Mouse (Mus musculus) cerebellum, adult 2 months (tissue): ENCODE data around the gene Lrmda. TPM values are rescaled to one million over a fixed set of nuclear protein-coding genes. Genes with fewer than 3 reads are reported as not detected.

Source experiments
- DNase-seq, 2 experiments: peaks; one replicate each; pipeline ENCODE4 v3.0.0; 2021
- H3K27ac ChIP-seq: fragments of 200-500 bp; 2 replicates; pipeline ENCODE4 v1.5.1; 2012; ENCODE audit warnings: low read length, control low read depth, inconsistent platforms; ENCODE audit not compliant: insufficient read depth
- H3K27me3 ChIP-seq: fragments of 200-500 bp; 2 replicates; pipeline ENCODE4 v1.6.1; 2012; ENCODE audit warnings: inconsistent platforms, mild to moderate bottlenecking, low read length, moderate library complexity; ENCODE audit not compliant: control insufficient read depth, insufficient read depth
- H3K4me1 ChIP-seq: fragments of 200-500 bp; 2 replicates; pipeline ENCODE4 v1.6.1; 2011; ENCODE audit warnings: low read length; ENCODE audit not compliant: control insufficient read depth, insufficient read depth
- H3K4me3 ChIP-seq: fragments of 200-500 bp; replicated peaks from 2 replicates; pipeline ENCODE3; 2011; ENCODE audit warnings: mild to moderate bottlenecking, low read depth, low read length, control low read depth; ENCODE audit not compliant: insufficient read depth
- CTCF ChIP-seq: fragments of 200-500 bp; IDR thresholded peaks from 2 replicates; pipeline ENCODE4 v1.5.1; 2011; ENCODE audit warnings: low read depth, mild to moderate bottlenecking, control low read depth, low read length, moderate library complexity, borderline replicate concordance; ENCODE audit not compliant: insufficient read depth
- POLR2A ChIP-seq: fragments of 200-500 bp; IDR thresholded peaks from 2 replicates; pipeline ENCODE4 v1.6.1; 2011; ENCODE audit warnings: low read length, control low read depth, borderline replicate concordance; ENCODE audit not compliant: insufficient read depth
- WGBS: fragments of 180-500 bp; shearing (Covaris S2); methylation state at CpG from one replicate; pipeline ENCODE4 v1.1.7; 2018; 5-methylcytosine and 5-hydroxymethylcytosine counted together
- polyA plus RNA-seq: library from polyadenylated mRNA; depleted of rRNA; stranded (reverse); fragments of >200 nt; gene quantifications from 2 replicates; pipeline ENCODE4 v1.2.3, GENCODE M21; 2012

The Lrmda gene
- polyA plus RNA-seq, 1 experiment, result 0.65 TPM

- no peak for DNase-seq
- Histone ChIP-seq H3K4me3 (no peak overlapping the region), H3K27me3 (no peaks in the 10 kb centered on the region), H3K4me1 (no peaks in the 10 kb centered on the region), H3K27ac (no peak overlapping the region)
- TF ChIP-seq POLR2A (no peak), CTCF (no peak)
- 79% methylated on average over 9 of the region's 9 CpGs for WGBS
These were observed 688.6 kb downstream of the Lrmda start for GRCm38 (mm10) chr14:22707958-22708701.

GRCm38 (mm10) chr14:22710071-22710661, 690.7 kb downstream of the Lrmda start:
- Histone ChIP-seq H3K27ac (no peak overlapping the region), H3K27me3 (no peaks in the 10 kb centered on the region), H3K4me1 (no peaks in the 10 kb centered on the region), H3K4me3 (no peak overlapping the region)
- TF ChIP-seq CTCF (no peak), POLR2A (no peak)
- DNase-seq, result no peak
- 63% methylated on average over 6 of the region's 6 CpGs for WGBS

- Histone ChIP-seq H3K4me3 (no peak overlapping the region), H3K27ac (no peak overlapping the region), H3K4me1 (no peaks in the 10 kb centered on the region), H3K27me3 (no peaks in the 10 kb centered on the region)
- TF ChIP-seq POLR2A (no peak), CTCF (no peak)
- no peak for DNase-seq
These were observed 692.9 kb downstream of the Lrmda start for GRCm38 (mm10) chr14:22712388-22712787.

- DNase-seq, result no peak
- H3K27me3 ChIP-seq, result no peaks in the 10 kb centered on the region
- no peaks in the 10 kb centered on the region for H3K4me1 ChIP-seq
- no peak overlapping the region for H3K4me3 ChIP-seq
- 88% methylated on average over 6 of the region's 6 CpGs for WGBS
- no peak for TF ChIP-seq POLR2A
- no peak for TF ChIP-seq CTCF
- no peak overlapping the region for H3K27ac ChIP-seq
These were observed 696.3 kb downstream of the Lrmda start for GRCm38 (mm10) chr14:22715581-22716378.

GRCm38 (mm10) chr14:22719968-22720367, 700.5 kb downstream of the Lrmda start:
- Histone ChIP-seq H3K4me3 (no peak overlapping the region), H3K4me1 (no peaks in the 10 kb centered on the region), H3K27ac (no peak overlapping the region), H3K27me3 (no peaks in the 10 kb centered on the region)
- TF ChIP-seq CTCF, result no peak
- TF ChIP-seq POLR2A, result no peak
- 95% methylated on average over 1 of the region's 1 CpGs for WGBS
- no peak for DNase-seq

- H3K27ac ChIP-seq, result no peak overlapping the region
- no peaks in the 10 kb centered on the region for H3K4me1 ChIP-seq
- DNase-seq, result no peak
- WGBS, result 52% methylated on average over 5 of the region's 5 CpGs
- no peak overlapping the region for H3K4me3 ChIP-seq
- no peak for TF ChIP-seq CTCF
- TF ChIP-seq POLR2A, result no peak
- no peaks in the 10 kb centered on the region for H3K27me3 ChIP-seq
These were observed 702.3 kb downstream of the Lrmda start for GRCm38 (mm10) chr14:22721845-22722244.

GRCm38 (mm10) chr14:22727548-22727947, 708.0 kb downstream of the Lrmda start:
- no peak overlapping the region for H3K27ac ChIP-seq
- TF ChIP-seq CTCF (no peak), POLR2A (no peak)
- no peak for DNase-seq
- 77% methylated on average over 2 of the region's 2 CpGs for WGBS
- no peaks in the 10 kb centered on the region for H3K27me3 ChIP-seq
- no peaks in the 10 kb centered on the region for H3K4me1 ChIP-seq
- H3K4me3 ChIP-seq, result no peak overlapping the region
